Mouse (Mus musculus) neutrophil, adult 83 days (primary cell): ENCODE measurements around the gene Tmem253. TPM values are rescaled to one million over a fixed set of nuclear protein-coding genes. Genes with fewer than 3 reads are reported as not detected.

Experiments
- total RNA-seq, 2 experiments: library from RNA; stranded (reverse); gene quantifications; one replicate each; pipeline ENCODE4 v1.2.4; 2023

Gene Tmem253
- under 1 TPM in 1 of 2 experiments, not detected in 1; 0.66 TPM for total RNA-seq

DNA sequence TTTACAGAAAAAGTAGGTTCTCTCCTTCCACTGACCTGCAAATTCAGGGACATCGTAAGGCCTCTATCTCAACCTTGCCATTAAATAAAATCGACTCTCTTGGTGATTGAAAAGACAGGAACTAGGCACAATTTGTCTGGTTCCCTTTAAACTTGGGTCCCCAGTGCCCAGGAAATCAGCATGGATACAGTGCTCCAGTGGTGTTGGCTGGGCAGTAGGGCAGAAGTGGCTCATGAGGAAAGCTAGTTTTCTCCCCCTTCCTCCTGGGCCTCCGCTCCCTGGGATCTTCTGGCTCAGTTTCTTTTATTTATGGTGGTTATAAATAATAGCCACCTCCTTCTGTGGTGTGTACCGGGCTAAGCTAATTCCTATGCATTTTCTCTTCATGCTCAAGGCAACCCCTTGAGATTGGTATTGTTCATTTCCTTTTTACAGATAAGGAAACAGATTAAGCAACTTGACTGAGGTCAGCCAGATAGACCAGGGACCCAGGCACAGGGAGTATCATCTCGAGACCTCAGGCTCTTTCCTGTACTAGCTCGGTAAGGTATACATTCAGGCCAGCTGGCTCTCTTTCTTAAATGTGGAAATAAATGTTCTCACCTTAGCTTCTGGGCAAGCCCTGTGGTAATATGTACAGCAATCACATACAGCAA lies at the start of gene Tmem253:
TSS of gene Tmem253 (plus strand) at position 214 of the 656 bp plus-strand sequence.

DNA sequence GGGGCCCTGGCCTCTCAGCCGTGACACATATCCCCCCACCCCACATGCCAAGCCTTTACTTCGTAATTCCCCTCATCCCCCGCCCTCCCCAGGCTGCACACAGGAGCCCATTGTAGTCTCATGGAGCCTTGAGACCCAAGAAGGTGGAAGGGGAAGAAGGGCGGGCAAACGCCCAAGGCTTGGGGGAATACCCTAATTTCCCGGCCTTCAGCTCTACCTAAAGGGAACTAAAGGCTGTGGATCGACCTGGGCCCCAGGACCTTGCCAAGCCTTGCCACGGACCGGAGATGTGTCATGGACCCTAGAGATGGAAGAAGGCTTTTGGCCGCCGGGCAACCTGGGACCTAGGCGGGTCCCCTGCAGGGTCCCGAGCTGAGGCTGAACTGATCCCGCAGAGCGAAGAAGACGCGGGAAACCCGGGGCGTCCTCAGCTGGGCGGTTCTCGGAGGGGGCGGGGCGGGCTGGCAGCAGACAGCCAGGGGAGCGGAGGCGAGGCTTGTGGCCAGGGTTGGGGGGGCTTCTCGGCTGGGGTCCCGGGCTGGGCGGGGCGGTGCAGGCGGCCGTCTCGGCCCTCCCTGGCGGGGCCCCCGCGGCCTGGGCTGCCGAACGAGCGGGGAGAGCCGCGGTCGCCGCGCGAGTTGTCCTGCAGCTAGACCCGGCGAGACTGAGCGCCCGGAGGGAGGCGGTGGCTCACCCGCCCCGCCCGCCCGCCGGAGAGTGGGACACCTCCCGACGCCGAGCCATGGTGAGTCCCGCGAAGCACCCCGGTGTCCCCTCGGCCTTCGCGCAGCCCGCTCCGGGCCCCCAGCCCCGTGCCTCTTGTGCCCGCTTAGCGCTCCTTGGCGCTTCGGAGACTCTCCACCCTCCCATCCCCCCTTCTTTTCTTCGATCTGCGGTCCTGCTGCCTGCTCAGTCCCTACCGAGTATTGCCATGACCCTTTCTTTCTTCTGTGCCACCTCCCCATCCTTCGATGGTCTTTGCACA lies 30.9 kb upstream of the Tmem253 start, which contains the start of gene Arhgef40:
TSS of gene Arhgef40 (plus strand) at position 473 of the 985 bp plus-strand sequence.

DNA sequence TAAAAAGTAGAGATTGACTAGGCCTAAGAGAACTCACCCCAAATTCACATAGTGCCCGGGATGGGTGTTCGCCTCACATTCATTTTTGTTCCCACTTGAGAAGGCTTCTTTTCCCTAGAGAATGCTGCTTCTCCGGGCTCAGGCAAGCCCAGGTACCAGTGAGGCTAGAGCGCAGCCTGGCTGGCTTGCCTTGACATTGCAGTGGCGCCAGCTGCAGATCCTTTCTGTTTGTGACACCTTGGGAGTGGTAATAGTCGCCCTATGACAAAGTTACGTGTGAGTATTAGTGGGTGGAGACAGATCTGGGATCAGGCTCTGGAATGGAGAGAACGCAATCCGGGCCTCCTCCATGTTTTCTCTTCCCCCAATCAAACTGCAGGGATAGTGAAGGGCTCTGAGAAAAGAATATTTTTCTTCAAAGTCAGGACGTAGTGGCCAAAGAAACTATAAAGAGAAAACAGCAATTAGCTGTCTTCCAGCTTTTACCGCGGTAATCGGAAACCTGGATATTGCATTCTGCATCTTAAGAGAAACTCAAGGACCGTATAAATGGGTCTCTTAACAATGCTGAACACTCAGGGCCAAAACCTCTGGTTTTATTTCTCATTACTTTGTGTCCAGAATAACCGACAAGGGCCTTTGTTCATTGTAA lies 5.2 kb downstream of the Tmem253 start, which contains the start of gene Zfp219:
TSS of gene Zfp219 (minus strand) at position 248 of the 652 bp plus-strand sequence.

DNA sequence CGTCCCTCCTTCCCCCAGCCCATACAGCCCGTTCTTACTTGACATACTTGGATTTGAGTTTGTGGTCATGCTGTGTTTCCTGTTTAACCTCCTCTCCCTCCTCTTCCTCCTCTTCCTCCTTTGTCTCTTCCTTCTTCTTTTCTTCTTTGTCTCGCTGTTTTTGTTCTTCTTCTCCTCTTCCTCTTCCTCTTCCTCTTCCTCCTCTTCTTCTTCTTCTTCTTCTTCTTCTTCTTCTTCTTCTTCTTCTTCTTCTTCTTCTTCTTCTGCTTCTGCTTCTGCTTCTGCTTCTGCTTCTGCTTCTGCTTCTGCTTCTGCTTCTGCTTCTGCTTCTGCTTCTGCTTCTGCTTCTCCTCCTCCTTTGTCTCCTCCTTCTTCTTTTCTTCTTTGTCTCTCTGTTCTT lies 26.9 kb downstream of the Tmem253 start, which contains the start of gene Olfr221:
TSS of gene Olfr221 (minus strand) at position 101 of the 400 bp plus-strand sequence.

Other genes with a start within 250 kb of the Tmem253 start
- not detected for gene Ang4, start 242.1 kb upstream of the Tmem253 start, total RNA-seq
- gene AY358078, start 215.6 kb upstream of the Tmem253 start, total RNA-seq: not detected
- gene Ear6, start 162.0 kb upstream of the Tmem253 start, total RNA-seq: 10 to 100 TPM; 11.6 to 35.3 TPM
- gene Mettl17, start 130.8 kb upstream of the Tmem253 start, total RNA-seq: 10 to 100 TPM; 10.7 to 12.1 TPM
- gene Slc39a2, start 122.8 kb upstream of the Tmem253 start, total RNA-seq: under 1 TPM; 0.15 to 0.28 TPM
- gene Ndrg2, start 101.5 kb upstream of the Tmem253 start, total RNA-seq: 1 to 10 TPM; 1.5 to 2.0 TPM
- not detected for gene Tppp2, start 97.2 kb upstream of the Tmem253 start, total RNA-seq
- gene Rnase13, start 92.9 kb upstream of the Tmem253 start, total RNA-seq: not detected
- gene Arhgef40, start 30.9 kb upstream of the Tmem253 start, total RNA-seq: 10 to 100 TPM in 1 of 2 experiments, 1 to 10 TPM in 1; 7.1 to 11.2 TPM
- gene Zfp219, start 5.1 kb downstream of the Tmem253 start, total RNA-seq: 10 to 100 TPM; 11.5 to 12.5 TPM
- gene Olfr221, start 26.8 kb downstream of the Tmem253 start, total RNA-seq: not detected
- 100 to 1,000 TPM; 225 to 228 TPM for gene Hnrnpc, start 88.4 kb downstream of the Tmem253 start, total RNA-seq
- 1 to 10 TPM in 1 of 2 experiments, under 1 TPM in 1; 0.42 to 2.3 TPM for gene Rpgrip1, start 95.0 kb downstream of the Tmem253 start, total RNA-seq
- gene Supt16, start 181.8 kb downstream of the Tmem253 start, total RNA-seq: 10 to 100 TPM; 62.9 to 63.8 TPM
- gene Chd8, start 242.1 kb downstream of the Tmem253 start, total RNA-seq: 100 to 1,000 TPM in 1 of 2 experiments, 10 to 100 TPM in 1; 89.4 to 100 TPM